ENCODE assay signal across 8 mouse cellular contexts in genomic region chr5:4103626-4104340, GRCm38 (mm10). TPM values are rescaled to one million over a fixed set of nuclear protein-coding genes. Genes with fewer than 3 reads are reported as not detected.
A peak's percentile ranks its signal among the peaks of the same experiment; 100 is the strongest.
DNase-seq lines count a peak whose midpoint lies in the region; ATAC-seq and TF ChIP-seq lines count a peak whose summit lies in the region.

No protein-coding gene starts in this region.

- peaks cover 18% of the 10 kb centered on the region for H3K36me3 ChIP-seq in ES-E14 (ENCODE audit: control insufficient read depth, insufficient read depth, low read length, poor library complexity, severe bottlenecking)
- peaks cover 34% of the 10 kb centered on the region for H3K36me3 ChIP-seq in hindbrain, embryonic 15.5 days

- no peaks in the 10 kb centered on the region for H3K9me3 ChIP-seq in ES-E14 (ENCODE audit: control insufficient read depth, insufficient read depth, low read depth, low read length)
- no peaks in the 10 kb centered on the region for H3K9me3 ChIP-seq in hindbrain, embryonic 15.5 days

- DNase-seq in layer of hippocampus, adult 18-20 months (ENCODE audit: low spot score in 2 of 2), result peak; percentile 7 to 24
- no peak for DNase-seq in layer of hippocampus, adult 11-12 months (ENCODE audit: low spot score)
- no peak for DNase-seq in ES-E14 (ENCODE audit: low read depth, low spot score)
- DNase-seq in c-Kit-positive CD71-positive TER-119-positive erythroid progenitor cells, embryonic 14.5 days (ENCODE audit: low spot score), result peak; percentile 13
- DNase-seq in cerebellum, adult 9-11 months, result no peak
- DNase-seq in testis, postnatal 10 days (ENCODE audit: low spot score), result no peak

- H3K9ac ChIP-seq in ES-E14 (ENCODE audit: insufficient read depth, low read depth, low read length, poor library complexity, severe bottlenecking), result peak overlapping the region; percentile 83
- H3K9ac ChIP-seq in hindbrain, embryonic 15.5 days, result peak overlapping the region; percentile 91

- H3K27me3 ChIP-seq in hindbrain, embryonic 15.5 days, result no peaks in the 10 kb centered on the region

- ATAC-seq in hindbrain, embryonic 15.5 days (ENCODE audit: low FRiP score, low read depth), result peak; percentile 74
- ATAC-seq in megakaryocyte-erythroid progenitor cell, adult 5-6 weeks (replicated peaks; ENCODE audit: low FRiP score, low TSS enrichment, poor library complexity, severe bottlenecking), result peak; percentile 22; the same call in 1 of the 2 replicates

- H3K4me1 ChIP-seq in ES-E14 (ENCODE audit: control insufficient read depth in 2 of 2, insufficient read depth in 2 of 2, low read length in 2 of 2, poor library complexity in 1 of 2), result peaks cover 2 to 3% of the 10 kb centered on the region in 2 experiments; a peak in 2 of 4 replicates
- H3K4me1 ChIP-seq in hindbrain, embryonic 15.5 days (replicated peaks), result peaks cover 38% of the 10 kb centered on the region

- H3K27ac ChIP-seq in ES-E14 (ENCODE audit: insufficient read depth, low read depth, low read length, poor library complexity, severe bottlenecking), result peak overlapping the region; percentile 86
- H3K27ac ChIP-seq in hindbrain, embryonic 15.5 days (replicated peaks), result peak overlapping the region; percentile 100

- peak overlapping the region; percentile 90 to 94 for H3K4me3 ChIP-seq in ES-E14 (ENCODE audit: insufficient read depth in 1 of 2, low read depth in 1 of 2, low read length in 2 of 2, poor library complexity in 1 of 2, severe bottlenecking in 1 of 2)
- peak overlapping the region; percentile 89 for H3K4me3 ChIP-seq in hindbrain, embryonic 15.5 days

- in situ Hi-C loops in ES-E14 (cut with MboI; ENCODE audit: low sequenced_read_pairs in 2 of 2, unreplicated experiment in 2 of 2), result no loop called here

- under 1% methylated on average over 41 of the region's 41 CpGs for WGBS in hindbrain, embryonic 15.5 days

- H3K4me2 ChIP-seq in hindbrain, embryonic 15.5 days, result peak overlapping the region; percentile 70

TF ChIP-seq in ES-E14, 5 proteins besides CTCF, POLR2A, EP300 and RAD21:
- TF ChIP-seq ZNF384 (IDR thresholded peaks at IDR 0.05; ENCODE audit: low read depth, low read length), result no peak
- TF ChIP-seq ZC3H11A (IDR thresholded peaks at IDR 0.05; ENCODE audit: borderline replicate concordance, low read depth, low read length), result no peak

RNA-seq across cellular contexts. Expression of gene Cyp51, which starts 0.8 kb away (rescaled TPM):
- 10 to 100 TPM; 41.8 to 42.0 TPM for total RNA-seq in layer of hippocampus, adult 18-20 months (2021)
- total RNA-seq in ES-E14 (2012; rRNA removed), result 70.0 and 97.2 TPM in 2 replicates
- 135 and 140 TPM in 2 replicates for polyA plus RNA-seq in hindbrain, embryonic 15.5 days (2015; fragmentation: Nextera tagmentation; extraction: Ambion mirVana)
- 7.4 and 11.0 TPM in 2 replicates for total RNA-seq in megakaryocyte-erythroid progenitor cell, adult 5-6 weeks (2014; fragmentation: Nextera tagmentation)
- 17.5 and 27.3 TPM in 2 replicates for total RNA-seq in megakaryocyte-erythroid progenitor cell, adult 5-6 weeks (2017)

Comparison
In these comparisons a context has a peak if more than half of its experiments do, and no peak if none do; other contexts are left out.
1. DNase-seq: peak in layer of hippocampus, adult 18-20 months (2 of 2) and c-Kit-positive CD71-positive TER-119-positive erythroid progenitor cells, embryonic 14.5 days (single experiment); none in layer of hippocampus, adult 11-12 months (single experiment), ES-E14 (single experiment), cerebellum, adult 9-11 months (single experiment) and testis, postnatal 10 days (single experiment).